Mouse (Mus musculus) CH12.LX (cell line): ENCODE results near the gene Exoc7. TPM values are rescaled to one million over a fixed set of nuclear protein-coding genes. Genes with fewer than 3 reads are reported as not detected.

Experiments used
- DNase-seq: peaks from one replicate; pipeline ENCODE4 v3.0.0-alpha.2; 2013; ENCODE audit errors: extremely low read depth
- H3K27ac ChIP-seq: 2 replicates; pipeline ENCODE4 v1.5.1; 2012; ENCODE audit warnings: low read depth, mild to moderate bottlenecking, control low read depth, moderate library complexity; ENCODE audit not compliant: insufficient read depth
- H3K27me3 ChIP-seq: replicated peaks from 2 replicates; pipeline ENCODE3; 2012; ENCODE audit warnings: inconsistent platforms
- H3K36me3 ChIP-seq, 2 experiments: replicated peaks in 1 of 2; 2 replicates each; pipeline versions ENCODE3 to v1.6.1; 2012; ENCODE audit warnings: inconsistent platforms in 1 of 2, low read length in 1 of 2, mild to moderate bottlenecking in 1 of 2, mixed read lengths in 1 of 2, moderate library complexity in 1 of 2; ENCODE audit not compliant: control insufficient read depth in 1 of 2, insufficient read depth in 1 of 2
- H3K4me1 ChIP-seq, 2 experiments: 2 replicates each; pipeline ENCODE4 v1.6.1; 2012; ENCODE audit warnings: inconsistent platforms in 1 of 2, moderate library complexity in 1 of 2; ENCODE audit not compliant: insufficient read depth in 2 of 2, control insufficient read depth in 1 of 2
- H3K4me2 ChIP-seq: 2 replicates; pipeline ENCODE4 v1.6.1; 2012; ENCODE audit warnings: low read depth, mild to moderate bottlenecking, control low read depth; ENCODE audit not compliant: poor library complexity, insufficient read depth, severe bottlenecking
- H3K4me3 ChIP-seq, 3 experiments: fragments of 150-350 bp in 1 of 3; sonication (generic) in 1 of 3; replicated peaks in 1 of 3; 2 replicates each; pipeline versions ENCODE3 to v1.5.1; 2011 to 2012; ENCODE audit warnings: low read depth in 2 of 3, low read length in 2 of 3, mild to moderate bottlenecking in 2 of 3, moderate library complexity in 2 of 3, control low read depth in 1 of 3, improper control_type of control experiment in 1 of 3, inconsistent platforms in 1 of 3, mixed read lengths in 1 of 3; ENCODE audit not compliant: poor library complexity in 1 of 3
- H3K79me2 ChIP-seq: replicated peaks from 2 replicates; pipeline ENCODE4 v1.6.1; 2012; ENCODE audit warnings: mild to moderate bottlenecking, moderate library complexity; ENCODE audit not compliant: control insufficient read depth, poor library complexity, insufficient read depth, severe bottlenecking; ENCODE audit errors: extremely low read depth
- H3K9ac ChIP-seq: 2 replicates; pipeline ENCODE4 v1.6.1; 2012; ENCODE audit warnings: low read depth, mild to moderate bottlenecking, control low read depth, moderate library complexity; ENCODE audit not compliant: insufficient read depth
- H3K9me3 ChIP-seq: replicated peaks from 2 replicates; pipeline ENCODE3; 2012; ENCODE audit warnings: low read length, inconsistent platforms, mixed read lengths
- BHLHE40 ChIP-seq: IDR thresholded peaks from 2 replicates; pipeline ENCODE4 v1.6.1; 2011; ENCODE audit warnings: mild to moderate bottlenecking, low read depth, low read length, improper control_type of control experiment
- E2F4 ChIP-seq: IDR thresholded peaks from 2 replicates; pipeline ENCODE4 v1.6.1; 2011; ENCODE audit warnings: low read depth, low read length, improper control_type of control experiment; ENCODE audit not compliant: insufficient replicate concordance
- EP300 ChIP-seq: IDR thresholded peaks from 2 replicates; pipeline ENCODE4 v1.6.1; 2011; ENCODE audit warnings: low read length, improper control_type of control experiment
- JUND ChIP-seq: conservative IDR thresholded peaks from 2 replicates; pipeline ENCODE4 v1.6.1; 2011; ENCODE audit warnings: low read depth, low read length, improper control_type of control experiment
- MAFK ChIP-seq: IDR thresholded peaks from 2 replicates; pipeline ENCODE4 v1.6.1; 2011; ENCODE audit warnings: low read length, improper control_type of control experiment; ENCODE audit not compliant: insufficient replicate concordance
- MAX ChIP-seq: IDR thresholded peaks from 2 replicates; pipeline ENCODE4 v1.6.1; 2011; ENCODE audit warnings: low read length, improper control_type of control experiment
- MEF2A ChIP-seq: IDR thresholded peaks from 2 replicates; pipeline ENCODE4 v1.6.1; 2014; ENCODE audit warnings: low read depth, mild to moderate bottlenecking, inconsistent platforms, low read length, improper control_type of control experiment, borderline replicate concordance
- PAX5 ChIP-seq: IDR thresholded peaks from 2 replicates; pipeline ENCODE4 v1.6.1; 2012; ENCODE audit warnings: low read length, inconsistent platforms, mixed read lengths
- POLR2A ChIP-seq: IDR thresholded peaks from 2 replicates; pipeline ENCODE4 v1.6.1; 2011; ENCODE audit warnings: low read depth, mild to moderate bottlenecking, improper control_type of control experiment, low read length
- RCOR1 ChIP-seq: conservative IDR thresholded peaks from 2 replicates; pipeline ENCODE4 v1.6.1; 2012; ENCODE audit warnings: low read depth, mild to moderate bottlenecking, inconsistent platforms, low read length, improper control_type of control experiment
- SMC3 ChIP-seq: IDR thresholded peaks from 2 replicates; pipeline ENCODE4 v1.6.1; 2011; ENCODE audit warnings: low read depth, low read length, improper control_type of control experiment
- UBTF ChIP-seq: IDR thresholded peaks from 2 replicates; pipeline ENCODE4 v1.6.1; 2012; ENCODE audit warnings: low read depth, mild to moderate bottlenecking, inconsistent platforms, low read length, improper control_type of control experiment, moderate library complexity
- USF1 ChIP-seq: IDR thresholded peaks from 2 replicates; pipeline ENCODE4 v1.6.1; 2014; ENCODE audit warnings: low read depth, mild to moderate bottlenecking, inconsistent platforms, low read length, improper control_type of control experiment
- ZKSCAN1 ChIP-seq: IDR thresholded peaks from 2 replicates; pipeline ENCODE4 v1.6.1; 2012; ENCODE audit warnings: low read depth, inconsistent platforms, low read length, improper control_type of control experiment, borderline replicate concordance
- ZMIZ1 ChIP-seq: IDR thresholded peaks from 2 replicates; pipeline ENCODE4 v1.6.1; 2012; ENCODE audit warnings: low read depth, mild to moderate bottlenecking, inconsistent platforms, low read length, improper control_type of control experiment
- dilution Hi-C: fragments of 300-500 bp; cut with MboI; formaldehyde crosslinking; loops from 2 replicates; pipeline ENCODE4 v1.14.3; 2020; ENCODE audit warnings: low sequenced_read_pairs; ENCODE audit not compliant: extremely low pct_unique_long_range_greater_than_20kb, extremely low pct_ligation_motif_present
- in situ Hi-C: fragments of 300-500 bp; cut with MboI; formaldehyde crosslinking; loops from 3 replicates; pipeline ENCODE4 v1.14.3; 2019; ENCODE audit warnings: low sequenced_read_pairs, low pct_ligation_motif_present, low pct_unique_long_range_greater_than_20kb, mixed read lengths
- polyA plus RNA-seq: library from polyadenylated mRNA; unstranded; fragments of >175 nt; gene quantifications from 2 replicates; pipeline ENCODE4 v1.2.1, GENCODE M21; 2012; ENCODE audit warnings: low read depth; ENCODE audit not compliant: insufficient read length
- total RNA-seq, 2 experiments: library from RNA; depleted of rRNA; stranded (reverse); fragments of 300-350 nt in 1 of 2; fragments of >200 nt in 1 of 2; gene quantifications; 2 replicates each; pipeline ENCODE4 v1.2.3; 2012 to 2014

Gene Exoc7
- total and polyA plus RNA-seq, 3 experiments: 32.2 to 51.8 (median 42.1) TPM

DNA sequence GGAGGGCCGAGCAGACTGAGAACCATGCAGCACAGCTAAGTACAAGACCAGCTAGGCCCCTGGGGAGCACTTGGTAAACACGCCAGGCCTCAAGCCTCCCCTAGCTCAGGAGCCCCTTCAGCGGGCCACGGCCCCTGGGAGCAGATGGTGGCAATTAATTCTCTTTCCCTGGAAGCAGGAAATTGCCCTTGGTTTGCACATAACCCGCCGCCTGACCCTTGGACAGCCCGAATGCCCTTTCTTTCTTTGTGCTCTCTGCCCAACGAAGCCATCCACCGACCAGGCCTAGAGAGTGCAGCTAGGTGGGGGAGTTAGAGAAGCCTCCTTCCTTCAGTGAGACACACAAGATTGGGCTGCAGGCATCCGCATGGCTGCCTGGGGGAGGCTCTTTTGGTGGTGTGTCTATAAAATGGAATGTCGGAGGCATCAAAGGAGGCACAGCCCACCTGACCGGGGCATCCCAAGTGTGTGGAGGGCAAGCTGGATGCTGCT lies 65.2 kb downstream of the Exoc7 start:
- dilution Hi-C loops: no loop called here
- Histone ChIP-seq H3K4me1 (peaks cover 7 to 10% of the 10 kb centered on the region in 2 experiments), H3K27ac (no peak overlapping the region), H3K9me3 (no peaks in the 10 kb centered on the region), H3K9ac (no peak overlapping the region), H3K36me3 (peaks cover 29 to 42% of the 10 kb centered on the region in 2 experiments)
- DNase-seq: no peak
- TF ChIP-seq MAX (no peak), JUND (no peak), UBTF (no peak), BHLHE40 (no peak), USF1 (no peak), SMC3 (no peak), RCOR1 (no peak), ZKSCAN1 (no peak), MAFK (no peak)
- TF ChIP-seq, all 38 proteins: peak for 0
- Histone ChIP-seq H3K27me3 (no peaks in the 10 kb centered on the region), H3K4me3 (no peak overlapping the region), H3K79me2 (no peaks in the 10 kb centered on the region), H3K4me2 (no peak overlapping the region)
- in situ Hi-C loops: no loop called here

GRCm38 (mm10) chr11:116239797-116240196 lies 67.2 kb downstream of the Exoc7 start:
- no peak overlapping the region for H3K27ac ChIP-seq
- no peaks in the 10 kb centered on the region for H3K27me3 ChIP-seq
- no peaks in the 10 kb centered on the region for H3K79me2 ChIP-seq
- H3K4me1 ChIP-seq: peaks cover 7 to 10% of the 10 kb centered on the region in 2 experiments
- H3K4me3 ChIP-seq: no peak overlapping the region
- peaks cover 11 to 22% of the 10 kb centered on the region in 2 experiments for H3K36me3 ChIP-seq
- H3K9ac ChIP-seq: no peak overlapping the region
- no peak for DNase-seq
- no peak overlapping the region for H3K4me2 ChIP-seq
- no peaks in the 10 kb centered on the region for H3K9me3 ChIP-seq
- no peak for TF ChIP-seq EP300
- TF ChIP-seq MAFK: no peak
- no peak for TF ChIP-seq POLR2A
- TF ChIP-seq SMC3: no peak
- TF ChIP-seq ZMIZ1: no peak
- no peak for TF ChIP-seq PAX5
- TF ChIP-seq E2F4: no peak
- no peak for TF ChIP-seq MEF2A
- dilution Hi-C loops (no loop called here), in situ Hi-C loops (no loop called here)

Other genes with a start within 250 kb of the Exoc7 start
- 12.2 and 14.0 TPM in 2 replicates for gene Unc13d, start 229.3 kb downstream of the Exoc7 start, total RNA-seq (2012; rRNA removed)
- 8.9 and 9.6 TPM in 2 replicates for gene Unc13d, start 229.3 kb downstream of the Exoc7 start, total RNA-seq (2014; rRNA removed)
- gene Unc13d, start 229.3 kb downstream of the Exoc7 start, polyA plus RNA-seq: 15.7 and 16.8 TPM in 2 replicates
- gene Wbp2, start 220.2 kb downstream of the Exoc7 start, total RNA-seq (2012; rRNA removed): 27.1 and 30.7 TPM in 2 replicates
- 14.0 and 15.2 TPM in 2 replicates for gene Wbp2, start 220.2 kb downstream of the Exoc7 start, total RNA-seq (2014; rRNA removed)
- gene Wbp2, start 220.2 kb downstream of the Exoc7 start, polyA plus RNA-seq: 70.8 and 97.1 TPM in 2 replicates
- 0.21 and 0.38 TPM in 2 replicates for gene Trim47, start 180.0 kb downstream of the Exoc7 start, total RNA-seq (2012; rRNA removed)
- gene Trim47, start 180.0 kb downstream of the Exoc7 start, total RNA-seq (2014; rRNA removed): 0.21 TPM in 1 of 2 replicates, not detected in the other
- gene Trim47, start 180.0 kb downstream of the Exoc7 start, polyA plus RNA-seq: 0.50 TPM in 1 of 2 replicates, not detected in the other
- 2.0 and 2.8 TPM in 2 replicates for gene Trim65, start 176.1 kb downstream of the Exoc7 start, total RNA-seq (2012; rRNA removed)
- gene Trim65, start 176.1 kb downstream of the Exoc7 start, total RNA-seq (2014; rRNA removed): 0.66 and 0.81 TPM in 2 replicates
- gene Trim65, start 176.1 kb downstream of the Exoc7 start, polyA plus RNA-seq: 1.1 and 1.4 TPM in 2 replicates
- 157 and 159 TPM in 2 replicates for gene Mrpl38, start 168.4 kb downstream of the Exoc7 start, total RNA-seq (2012; rRNA removed)
- 95.6 and 109 TPM in 2 replicates for gene Mrpl38, start 168.4 kb downstream of the Exoc7 start, total RNA-seq (2014; rRNA removed)
- 171 and 188 TPM in 2 replicates for gene Mrpl38, start 168.4 kb downstream of the Exoc7 start, polyA plus RNA-seq
- 44.8 and 45.5 TPM in 2 replicates for gene Fbf1, start 139.1 kb downstream of the Exoc7 start, total RNA-seq (2012; rRNA removed)
- gene Fbf1, start 139.1 kb downstream of the Exoc7 start, total RNA-seq (2014; rRNA removed): 23.9 and 26.6 TPM in 2 replicates
- 39.0 and 40.7 TPM in 2 replicates for gene Fbf1, start 139.1 kb downstream of the Exoc7 start, polyA plus RNA-seq
- 76.5 and 77.4 TPM in 2 replicates for gene Ten1, start 108.4 kb downstream of the Exoc7 start, total RNA-seq (2012; rRNA removed)
- gene Ten1, start 108.4 kb downstream of the Exoc7 start, total RNA-seq (2014; rRNA removed): 66.7 and 74.4 TPM in 2 replicates
- 70.4 and 81.8 TPM in 2 replicates for gene Ten1, start 108.4 kb downstream of the Exoc7 start, polyA plus RNA-seq
- 19.3 and 21.0 TPM in 2 replicates for gene Acox1, start 108.2 kb downstream of the Exoc7 start, total RNA-seq (2012; rRNA removed)
- 17.1 and 18.7 TPM in 2 replicates for gene Acox1, start 108.2 kb downstream of the Exoc7 start, total RNA-seq (2014; rRNA removed)
- gene Acox1, start 108.2 kb downstream of the Exoc7 start, polyA plus RNA-seq: 20.3 and 20.4 TPM in 2 replicates
- 0.17 and 0.21 TPM in 2 replicates for gene Evpl, start 69.2 kb downstream of the Exoc7 start, total RNA-seq (2012; rRNA removed)
- 0.09 TPM in 1 of 2 replicates, not detected in the other for gene Evpl, start 69.2 kb downstream of the Exoc7 start, total RNA-seq (2014; rRNA removed)
- 0.20 and 0.23 TPM in 2 replicates for gene Evpl, start 69.2 kb downstream of the Exoc7 start, polyA plus RNA-seq
- gene Srp68, start 33.0 kb downstream of the Exoc7 start, total RNA-seq (2012; rRNA removed): 74.7 and 78.1 TPM in 2 replicates
- gene Srp68, start 33.0 kb downstream of the Exoc7 start, total RNA-seq (2014; rRNA removed): 49.3 and 53.2 TPM in 2 replicates
- gene Srp68, start 33.0 kb downstream of the Exoc7 start, polyA plus RNA-seq: 174 and 184 TPM in 2 replicates
- 0.38 and 0.85 TPM in 2 replicates for gene Galr2, start 26.3 kb downstream of the Exoc7 start, total RNA-seq (2012; rRNA removed)
- gene Galr2, start 26.3 kb downstream of the Exoc7 start, total RNA-seq (2014; rRNA removed): 0.21 TPM in 1 of 2 replicates, not detected in the other
- gene Galr2, start 26.3 kb downstream of the Exoc7 start, polyA plus RNA-seq: 1.6 and 1.7 TPM in 2 replicates
- gene Foxj1, start 28.2 kb upstream of the Exoc7 start, total RNA-seq (2012; rRNA removed): 0.67 and 2.6 TPM in 2 replicates
- gene Foxj1, start 28.2 kb upstream of the Exoc7 start, total RNA-seq (2014; rRNA removed): 2.0 and 3.0 TPM in 2 replicates
- gene Foxj1, start 28.2 kb upstream of the Exoc7 start, polyA plus RNA-seq: 0.12 and 0.26 TPM in 2 replicates
- gene Rnf157, start 105.8 kb upstream of the Exoc7 start, total RNA-seq (2012; rRNA removed): 17.2 and 39.3 TPM in 2 replicates
- gene Rnf157, start 105.8 kb upstream of the Exoc7 start, total RNA-seq (2014; rRNA removed): 7.2 and 8.7 TPM in 2 replicates
- 8.7 and 10.9 TPM in 2 replicates for gene Rnf157, start 105.8 kb upstream of the Exoc7 start, polyA plus RNA-seq
- 321 and 436 TPM in 2 replicates for gene Ubald2, start 126.9 kb upstream of the Exoc7 start, total RNA-seq (2012; rRNA removed)
- gene Ubald2, start 126.9 kb upstream of the Exoc7 start, total RNA-seq (2014; rRNA removed): 291 and 336 TPM in 2 replicates
- 222 and 228 TPM in 2 replicates for gene Ubald2, start 126.9 kb upstream of the Exoc7 start, polyA plus RNA-seq
- gene Qrich2, start 159.0 kb upstream of the Exoc7 start, total RNA-seq (2012; rRNA removed): 0.13 and 0.38 TPM in 2 replicates
- 0.23 and 0.32 TPM in 2 replicates for gene Qrich2, start 159.0 kb upstream of the Exoc7 start, total RNA-seq (2014; rRNA removed)
- gene Qrich2, start 159.0 kb upstream of the Exoc7 start, polyA plus RNA-seq: 0.29 and 0.37 TPM in 2 replicates
- 114 and 118 TPM in 2 replicates for gene Prpsap1, start 187.0 kb upstream of the Exoc7 start, total RNA-seq (2012; rRNA removed)
- 79.8 and 93.5 TPM in 2 replicates for gene Prpsap1, start 187.0 kb upstream of the Exoc7 start, total RNA-seq (2014; rRNA removed)
- gene Prpsap1, start 187.0 kb upstream of the Exoc7 start, polyA plus RNA-seq: 112 and 114 TPM in 2 replicates
- gene Sphk1, start 223.7 kb upstream of the Exoc7 start, total RNA-seq (2012; rRNA removed): 0.84 and 2.1 TPM in 2 replicates
- gene Sphk1, start 223.7 kb upstream of the Exoc7 start, total RNA-seq (2014; rRNA removed): 0.20 and 0.89 TPM in 2 replicates
- gene Sphk1, start 223.7 kb upstream of the Exoc7 start, polyA plus RNA-seq: 0.26 and 0.50 TPM in 2 replicates